Mouse (Mus musculus) cerebellum, adult 2 months (tissue): ENCODE measurements at regions not wholly inside any gene's neighbourhood (a gene's known extent, or its start where the extent isn't known, plus 50 kb on each side); places are given as distances from the start of the nearest gene placed in this dataset.

ENCODE experiments used
- DNase-seq, 2 experiments: peaks; one replicate each; pipeline ENCODE4 v3.0.0; 2021
- H3K27ac ChIP-seq: fragments of 200-500 bp; 2 replicates; pipeline ENCODE4 v1.5.1; 2012; ENCODE audit warnings: low read length, control low read depth, inconsistent platforms; ENCODE audit not compliant: insufficient read depth
- H3K27me3 ChIP-seq: fragments of 200-500 bp; 2 replicates; pipeline ENCODE4 v1.6.1; 2012; ENCODE audit warnings: inconsistent platforms, mild to moderate bottlenecking, low read length, moderate library complexity; ENCODE audit not compliant: control insufficient read depth, insufficient read depth
- H3K4me1 ChIP-seq: fragments of 200-500 bp; 2 replicates; pipeline ENCODE4 v1.6.1; 2011; ENCODE audit warnings: low read length; ENCODE audit not compliant: control insufficient read depth, insufficient read depth
- H3K4me3 ChIP-seq: fragments of 200-500 bp; replicated peaks from 2 replicates; pipeline ENCODE3; 2011; ENCODE audit warnings: mild to moderate bottlenecking, low read depth, low read length, control low read depth; ENCODE audit not compliant: insufficient read depth
- CTCF ChIP-seq: fragments of 200-500 bp; IDR thresholded peaks from 2 replicates; pipeline ENCODE4 v1.5.1; 2011; ENCODE audit warnings: low read depth, mild to moderate bottlenecking, control low read depth, low read length, moderate library complexity, borderline replicate concordance; ENCODE audit not compliant: insufficient read depth
- POLR2A ChIP-seq: fragments of 200-500 bp; IDR thresholded peaks from 2 replicates; pipeline ENCODE4 v1.6.1; 2011; ENCODE audit warnings: low read length, control low read depth, borderline replicate concordance; ENCODE audit not compliant: insufficient read depth
- WGBS: fragments of 180-500 bp; shearing (Covaris S2); methylation state at CpG from one replicate; pipeline ENCODE4 v1.1.7; 2018; 5-methylcytosine and 5-hydroxymethylcytosine counted together

DNA sequence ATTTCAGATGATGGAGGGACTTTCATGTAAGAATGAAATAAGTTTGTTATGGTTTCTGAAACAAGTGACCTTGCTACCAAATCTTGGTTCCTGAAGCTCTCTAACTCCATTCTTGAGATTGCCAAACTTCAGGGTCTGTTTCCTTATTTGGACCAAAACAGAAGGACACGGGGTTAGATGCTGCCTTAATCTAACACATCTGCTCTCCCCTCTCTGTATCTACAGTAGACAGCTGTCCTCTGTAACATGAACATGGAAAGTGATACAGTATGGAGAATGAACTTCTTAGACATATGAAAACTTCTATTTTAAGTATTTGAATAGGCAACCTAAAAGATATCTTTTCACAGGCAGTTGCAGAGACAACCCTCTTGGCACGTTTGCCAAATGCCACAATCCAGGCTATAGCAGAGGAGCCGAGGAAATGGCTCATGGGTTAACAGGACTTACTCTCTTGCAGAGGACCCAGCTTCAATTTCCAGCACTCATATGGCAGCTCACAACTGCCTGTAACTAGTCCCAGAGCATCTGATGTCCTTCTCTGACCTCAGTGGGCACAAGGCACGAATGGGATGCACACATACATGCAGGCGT is 171.4 kb downstream of the Ndfip2 start:
- 75% methylated on average over 5 of the region's 5 CpGs for WGBS
- no peak overlapping the region for H3K4me3 ChIP-seq
- TF ChIP-seq CTCF (no peak), POLR2A (no peak)
- H3K4me1 ChIP-seq = no peaks in the 10 kb centered on the region
- no peak for DNase-seq
- H3K27me3 ChIP-seq = no peaks in the 10 kb centered on the region
- H3K27ac ChIP-seq = no peak overlapping the region

DNA sequence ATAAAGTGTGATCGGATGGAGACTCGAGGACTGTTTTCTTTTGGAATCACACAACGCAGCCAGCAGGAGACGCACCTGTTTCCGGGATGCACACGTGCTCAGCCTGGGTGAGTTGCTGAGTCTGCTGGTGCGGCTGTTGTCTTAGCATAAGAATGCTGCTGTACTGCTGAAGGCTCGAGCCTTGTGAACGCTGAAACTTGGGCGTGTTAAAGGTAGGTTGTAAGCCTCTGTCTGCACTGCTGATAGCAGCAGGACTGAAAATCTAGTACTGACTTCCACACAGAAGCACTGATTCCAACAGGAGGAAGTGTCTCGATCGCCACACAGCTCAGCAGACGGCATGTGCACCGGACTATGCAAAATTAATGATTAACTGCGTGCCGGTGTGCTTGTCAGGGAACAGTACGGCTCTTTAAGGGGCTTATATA is 169.1 kb downstream of the Ndfip2 start:
- TF ChIP-seq POLR2A (no peak), CTCF (no peak)
- H3K4me3 ChIP-seq = no peak overlapping the region
- 8% methylated on average over 17 of the region's 17 CpGs for WGBS
- no peaks in the 10 kb centered on the region for H3K27me3 ChIP-seq
- peak; percentile 19 to 23 for DNase-seq
- H3K27ac ChIP-seq = no peak overlapping the region
- no peaks in the 10 kb centered on the region for H3K4me1 ChIP-seq

GRCm38 (mm10) chr14:105426597-105427334 is 168.4 kb downstream of the Ndfip2 start:
- DNase-seq = peak; percentile 4 to 8
- Histone ChIP-seq H3K4me3 (no peak overlapping the region), H3K27me3 (no peaks in the 10 kb centered on the region), H3K4me1 (no peaks in the 10 kb centered on the region), H3K27ac (no peak overlapping the region)
- WGBS = 74% methylated on average over 19 of the region's 19 CpGs
- TF ChIP-seq CTCF = no peak

GRCm38 (mm10) chr14:105417967-105418366 is 159.6 kb downstream of the Ndfip2 start:
- 27% methylated on average over 4 of the region's 4 CpGs for WGBS
- H3K27ac ChIP-seq = no peak overlapping the region
- no peaks in the 10 kb centered on the region for H3K27me3 ChIP-seq
- no peak for DNase-seq
- H3K4me1 ChIP-seq = no peaks in the 10 kb centered on the region
- no peak overlapping the region for H3K4me3 ChIP-seq
- TF ChIP-seq POLR2A = no peak
- TF ChIP-seq CTCF = no peak

GRCm38 (mm10) chr14:105417458-105417960 is 159.1 kb downstream of the Ndfip2 start:
- WGBS = 86% methylated on average over 8 of the region's 8 CpGs
- H3K27ac ChIP-seq = no peak overlapping the region
- H3K4me3 ChIP-seq = no peak overlapping the region
- no peak for TF ChIP-seq POLR2A
- no peak for TF ChIP-seq CTCF
- DNase-seq = no peak
- no peaks in the 10 kb centered on the region for H3K27me3 ChIP-seq
- H3K4me1 ChIP-seq = no peaks in the 10 kb centered on the region

GRCm38 (mm10) chr14:105416964-105417363 is 158.6 kb downstream of the Ndfip2 start:
- H3K4me1 ChIP-seq = no peaks in the 10 kb centered on the region
- DNase-seq = no peak
- 91% methylated on average over 7 of the region's 7 CpGs for WGBS

DNA sequence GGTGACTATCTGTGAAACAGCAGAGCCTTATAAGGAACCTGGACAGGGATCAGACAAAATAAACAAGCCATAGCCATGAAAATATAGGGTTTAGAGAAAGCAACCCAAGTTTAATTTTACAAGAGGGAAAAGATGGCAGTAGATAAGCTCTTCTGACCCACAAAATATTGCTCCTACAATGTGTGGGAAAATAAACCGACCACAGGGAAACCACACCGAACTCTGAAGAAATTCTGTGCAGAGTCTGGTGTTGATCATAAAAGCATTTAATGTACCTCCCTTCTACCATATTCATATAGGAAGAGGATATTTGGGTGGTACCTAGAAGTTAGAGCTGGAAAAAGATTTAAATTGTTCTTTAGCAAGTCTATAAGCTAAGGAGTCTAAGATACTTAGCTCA is 146.3 kb downstream of the Ndfip2 start:
- no peak overlapping the region for H3K27ac ChIP-seq
- TF ChIP-seq CTCF (no peak), POLR2A (no peak)
- no peaks in the 10 kb centered on the region for H3K4me1 ChIP-seq
- 94% methylated on average over 2 of the region's 2 CpGs for WGBS
- H3K4me3 ChIP-seq = no peak overlapping the region
- no peaks in the 10 kb centered on the region for H3K27me3 ChIP-seq
- DNase-seq = no peak

More at GRCm38 (mm10) chr14:105416964-105417363, 158.6 kb downstream of the Ndfip2 start:
- no peak overlapping the region for H3K4me3 ChIP-seq
- no peaks in the 10 kb centered on the region for H3K27me3 ChIP-seq
- no peak for TF ChIP-seq CTCF
- no peak for TF ChIP-seq POLR2A
- no peak overlapping the region for H3K27ac ChIP-seq

DNA sequence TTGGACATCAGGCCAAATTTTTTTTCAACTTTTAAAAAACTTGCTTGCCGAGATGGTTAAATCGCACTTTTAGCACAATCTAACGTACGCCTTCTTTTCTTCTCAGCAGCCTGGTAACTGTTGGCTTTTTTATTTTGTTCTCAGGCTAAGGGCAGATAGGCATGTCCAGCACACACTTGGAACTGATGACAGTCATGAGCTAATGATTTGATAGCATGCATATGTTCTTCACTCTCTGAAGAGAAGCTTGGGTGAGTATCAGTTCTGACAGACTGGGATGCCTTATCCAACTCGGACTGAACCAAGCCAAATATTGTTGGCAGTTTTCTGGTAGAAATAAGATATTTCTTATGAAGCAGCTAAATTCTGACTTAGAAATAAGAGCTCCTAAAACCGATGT is 145.9 kb downstream of the Ndfip2 start:
- Histone ChIP-seq H3K27ac (no peak overlapping the region), H3K4me1 (no peaks in the 10 kb centered on the region), H3K27me3 (no peaks in the 10 kb centered on the region), H3K4me3 (no peak overlapping the region)
- WGBS = 75% methylated on average over 6 of the region's 6 CpGs
- DNase-seq = no peak
- TF ChIP-seq POLR2A = no peak
- TF ChIP-seq CTCF = no peak
